Mouse (Mus musculus) midbrain, embryonic 13.5 days (tissue): ENCODE data around the gene Dmpk. TPM values are rescaled to one million over a fixed set of nuclear protein-coding genes. Genes with fewer than 3 reads are reported as not detected.

Experiments
- ATAC-seq: fragments of 200-750 bp; cut with Nextera tagmentation; 2 replicates; pipeline ENCODE4 v1.8.0; 2017; ENCODE audit warnings: mild to moderate bottlenecking, moderate TSS enrichment, moderate library complexity
- H3K27ac ChIP-seq: fragments of 300-500 bp; sonication (generic); 2 replicates; pipeline ENCODE4 v1.5.1; 2015; ENCODE audit warnings: inconsistent platforms, mild to moderate bottlenecking, moderate library complexity
- H3K27me3 ChIP-seq: fragments of 300-500 bp; sonication (generic); 2 replicates; pipeline ENCODE4 v1.6.1; 2015; ENCODE audit warnings: mild to moderate bottlenecking, inconsistent platforms
- H3K36me3 ChIP-seq: fragments of 300-500 bp; sonication (generic); 2 replicates; pipeline ENCODE4 v1.6.1; 2015; ENCODE audit warnings: mild to moderate bottlenecking, inconsistent platforms
- H3K4me1 ChIP-seq: fragments of 300-500 bp; sonication (generic); replicated peaks from 2 replicates; pipeline ENCODE4 v1.6.1; 2015; ENCODE audit warnings: inconsistent platforms
- H3K4me2 ChIP-seq: fragments of 300-500 bp; sonication (generic); replicated peaks from 2 replicates; pipeline ENCODE4 v1.6.1; 2015; ENCODE audit warnings: moderate library complexity, mild to moderate bottlenecking, inconsistent platforms
- H3K4me3 ChIP-seq: fragments of 300-500 bp; sonication (generic); replicated peaks from 2 replicates; pipeline ENCODE4 v1.5.1; 2015; ENCODE audit warnings: mild to moderate bottlenecking, inconsistent platforms
- H3K9ac ChIP-seq: fragments of 300-500 bp; sonication (generic); replicated peaks from 2 replicates; pipeline ENCODE4 v1.6.1; 2015; ENCODE audit warnings: mild to moderate bottlenecking, inconsistent platforms
- H3K9me3 ChIP-seq: fragments of 300-500 bp; sonication (generic); 2 replicates; pipeline ENCODE4 v1.6.1; 2016; ENCODE audit warnings: mild to moderate bottlenecking, inconsistent platforms
- WGBS: fragments of 180-500 bp; shearing (Covaris S2); methylation state at CpG from one replicate; pipeline ENCODE4 v1.1.7; 2015; 5-methylcytosine and 5-hydroxymethylcytosine counted together
- polyA plus RNA-seq: library from polyadenylated mRNA; unstranded; fragments of >200 nt; fragmentation: Nextera tagmentation; extraction: Ambion mirVana; gene quantifications from 2 replicates; pipeline ENCODE4 v1.2.1, GENCODE M21; 2015

The Dmpk gene
- polyA plus RNA-seq, 1 experiment from 2014 or later, result 15.6 TPM

- Histone ChIP-seq H3K4me1 (peaks cover 22% of the 10 kb centered on the region), H3K9ac (peak overlapping the region; percentile 97), H3K9me3 (no peaks in the 10 kb centered on the region), H3K27me3 (no peaks in the 10 kb centered on the region), H3K27ac (peak overlapping the region; percentile 79), H3K36me3 (peaks cover 40% of the 10 kb centered on the region), H3K4me3 (peak overlapping the region; percentile 76), H3K4me2 (peak overlapping the region; percentile 90)
- no peak; the same call in 1 of the 2 replicates for ATAC-seq
- WGBS, result under 1% methylated on average over 22 of the region's 22 CpGs
Measured at GRCm38 (mm10) chr7:19076586-19076991, 7.1 kb upstream of the Dmpk start.

GRCm38 (mm10) chr7:19077761-19078160, 5.9 kb upstream of the Dmpk start:
- Histone ChIP-seq H3K4me3 (peak overlapping the region; percentile 76), H3K4me2 (peak overlapping the region; percentile 90), H3K27ac (no peak overlapping the region), H3K9ac (peak overlapping the region; percentile 97; the same call in 1 of the 2 replicates), H3K27me3 (no peaks in the 10 kb centered on the region), H3K9me3 (no peaks in the 10 kb centered on the region), H3K4me1 (peaks cover 22% of the 10 kb centered on the region), H3K36me3 (peaks cover 52% of the 10 kb centered on the region)
- 75% methylated on average over 14 of the region's 14 CpGs for WGBS
- no peak for ATAC-seq

- no peak overlapping the region for H3K9ac ChIP-seq
- no peak overlapping the region for H3K4me2 ChIP-seq
- H3K9me3 ChIP-seq, result no peaks in the 10 kb centered on the region
- 87% methylated on average over 3 of the region's 3 CpGs for WGBS
- no peak overlapping the region for H3K4me3 ChIP-seq
- H3K4me1 ChIP-seq, result peaks cover 29% of the 10 kb centered on the region
- no peaks in the 10 kb centered on the region for H3K27me3 ChIP-seq
- H3K36me3 ChIP-seq, result peaks cover 60% of the 10 kb centered on the region
- no peak for ATAC-seq
- no peak overlapping the region for H3K27ac ChIP-seq
Measured at GRCm38 (mm10) chr7:19078732-19079131, 4.9 kb upstream of the Dmpk start.

GRCm38 (mm10) chr7:19080451-19080950, 3.1 kb upstream of the Dmpk start:
- H3K9ac ChIP-seq, result no peak overlapping the region
- ATAC-seq, result no peak
- WGBS, result 90% methylated on average over 19 of the region's 19 CpGs

GRCm38 (mm10) chr7:19082171-19082570, 1.5 kb upstream of the Dmpk start:
- Histone ChIP-seq H3K27me3 (no peaks in the 10 kb centered on the region), H3K9me3 (no peaks in the 10 kb centered on the region), H3K36me3 (peaks cover 76% of the 10 kb centered on the region), H3K9ac (no peak overlapping the region), H3K4me3 (no peak overlapping the region), H3K27ac (no peak overlapping the region), H3K4me1 (peaks cover 36% of the 10 kb centered on the region), H3K4me2 (no peak overlapping the region)
- no peak for ATAC-seq
- 91% methylated on average over 4 of the region's 4 CpGs for WGBS

More at GRCm38 (mm10) chr7:19080451-19080950, 3.1 kb upstream of the Dmpk start:
- Histone ChIP-seq H3K27me3 (no peaks in the 10 kb centered on the region), H3K4me1 (peaks cover 41% of the 10 kb centered on the region), H3K9me3 (no peaks in the 10 kb centered on the region), H3K4me3 (no peak overlapping the region), H3K27ac (no peak overlapping the region), H3K4me2 (no peak overlapping the region), H3K36me3 (peaks cover 69% of the 10 kb centered on the region)

GRCm38 (mm10) chr7:19083096-19083495, 553 bp upstream of the Dmpk start:
- no peak overlapping the region for H3K4me2 ChIP-seq
- H3K4me3 ChIP-seq, result no peak overlapping the region
- no peaks in the 10 kb centered on the region for H3K9me3 ChIP-seq
- H3K27me3 ChIP-seq, result no peaks in the 10 kb centered on the region
- ATAC-seq, result no peak
- peaks cover 27% of the 10 kb centered on the region for H3K4me1 ChIP-seq
- WGBS, result 59% methylated on average over 6 of the region's 6 CpGs
- peaks cover 80% of the 10 kb centered on the region for H3K36me3 ChIP-seq
- H3K27ac ChIP-seq, result no peak overlapping the region
- H3K9ac ChIP-seq, result no peak overlapping the region

- H3K4me1 ChIP-seq, result peaks cover 25% of the 10 kb centered on the region
- 79% methylated on average over 6 of the region's 6 CpGs for WGBS
- no peak overlapping the region for H3K4me3 ChIP-seq
- no peaks in the 10 kb centered on the region for H3K27me3 ChIP-seq
- no peak overlapping the region for H3K4me2 ChIP-seq
- H3K36me3 ChIP-seq, result peaks cover 78% of the 10 kb centered on the region
- no peaks in the 10 kb centered on the region for H3K9me3 ChIP-seq
- H3K9ac ChIP-seq, result peak overlapping the region; percentile 11; the same call in 1 of the 2 replicates
- peak; percentile 5; the same call in 1 of the 2 replicates for ATAC-seq
- no peak overlapping the region for H3K27ac ChIP-seq
Measured at GRCm38 (mm10) chr7:19084277-19084771, 675 bp downstream of the Dmpk start.

- H3K36me3 ChIP-seq, result peaks cover 76% of the 10 kb centered on the region
Measured at GRCm38 (mm10) chr7:19084921-19085473, 1.3 kb downstream of the Dmpk start.

GRCm38 (mm10) chr7:19085495-19085894, 1.8 kb downstream of the Dmpk start:
- peaks cover 25% of the 10 kb centered on the region for H3K4me1 ChIP-seq
- no peak for ATAC-seq
- H3K9ac ChIP-seq, result 0 out of 2 replicates have a peak overlapping the region, but pooled peaks have one; percentile 8
- H3K4me3 ChIP-seq, result no peak overlapping the region
- H3K9me3 ChIP-seq, result no peaks in the 10 kb centered on the region
- 12% methylated on average over 6 of the region's 6 CpGs for WGBS
- no peak overlapping the region for H3K27ac ChIP-seq
- peaks cover 76% of the 10 kb centered on the region for H3K36me3 ChIP-seq
- H3K27me3 ChIP-seq, result peaks cover 7% of the 10 kb centered on the region; the same call in 1 of the 2 replicates
- H3K4me2 ChIP-seq, result no peak overlapping the region

More at GRCm38 (mm10) chr7:19084921-19085473, 1.3 kb downstream of the Dmpk start:
- 29% methylated on average over 9 of the region's 9 CpGs for WGBS
- Histone ChIP-seq H3K9ac (0 out of 2 replicates have a peak overlapping the region, but pooled peaks have one; percentile 8), H3K4me3 (no peak overlapping the region), H3K4me1 (peaks cover 25% of the 10 kb centered on the region), H3K9me3 (no peaks in the 10 kb centered on the region), H3K27ac (no peak overlapping the region), H3K4me2 (no peak overlapping the region), H3K27me3 (peaks cover 2% of the 10 kb centered on the region; the same call in 1 of the 2 replicates)
- no peak for ATAC-seq

- Histone ChIP-seq H3K27me3 (peaks cover 13% of the 10 kb centered on the region), H3K9me3 (no peaks in the 10 kb centered on the region), H3K27ac (no peak overlapping the region), H3K4me2 (no peak overlapping the region), H3K9ac (no peak overlapping the region), H3K4me3 (no peak overlapping the region), H3K4me1 (peaks cover 25% of the 10 kb centered on the region), H3K36me3 (peaks cover 76% of the 10 kb centered on the region)
- ATAC-seq, result no peak
- 14% methylated on average over 14 of the region's 14 CpGs for WGBS
Measured at GRCm38 (mm10) chr7:19086042-19086441, 2.4 kb downstream of the Dmpk start.

- Histone ChIP-seq H3K36me3 (peaks cover 75% of the 10 kb centered on the region), H3K4me3 (no peak overlapping the region)
- WGBS, result 58% methylated on average over 18 of the region's 18 CpGs
Measured at GRCm38 (mm10) chr7:19086760-19087159, 3.1 kb downstream of the Dmpk start.

GRCm38 (mm10) chr7:19088813-19089212, 5.2 kb downstream of the Dmpk start:
- Histone ChIP-seq H3K9ac (no peak overlapping the region), H3K36me3 (peaks cover 60% of the 10 kb centered on the region), H3K27ac (no peak overlapping the region), H3K27me3 (peaks cover 28% of the 10 kb centered on the region), H3K9me3 (no peaks in the 10 kb centered on the region), H3K4me2 (no peak overlapping the region), H3K4me3 (no peak overlapping the region), H3K4me1 (peaks cover 38% of the 10 kb centered on the region)
- 43% methylated on average over 10 of the region's 10 CpGs for WGBS
- no peak for ATAC-seq

More at GRCm38 (mm10) chr7:19086760-19087159, 3.1 kb downstream of the Dmpk start:
- H3K27me3 ChIP-seq, result peaks cover 20% of the 10 kb centered on the region
- H3K9ac ChIP-seq, result no peak overlapping the region
- no peak overlapping the region for H3K27ac ChIP-seq
- H3K4me1 ChIP-seq, result peaks cover 25% of the 10 kb centered on the region
- H3K4me2 ChIP-seq, result no peak overlapping the region
- H3K9me3 ChIP-seq, result no peaks in the 10 kb centered on the region
- ATAC-seq, result no peak
